Mouse (Mus musculus) forebrain, embryonic 10.5 days (tissue): ENCODE data around the gene Kcnj12. TPM values are rescaled to one million over a fixed set of nuclear protein-coding genes. Genes with fewer than 3 reads are reported as not detected.
A peak's percentile ranks its signal among the peaks of the same experiment; 100 is the strongest.

Experiments
- DNase-seq: peaks from one replicate; pipeline ENCODE4 v3.0.0-alpha.2; 2017; ENCODE audit warnings: low spot score; ENCODE audit errors: extremely low spot score
- H3K27ac ChIP-seq: fragments of 300-500 bp; sonication (generic); 2 replicates; pipeline ENCODE4 v1.5.1; 2016; ENCODE audit warnings: mild to moderate bottlenecking
- H3K27me3 ChIP-seq: fragments of 300-500 bp; sonication (generic); 2 replicates; pipeline ENCODE4 v1.6.1; 2016; ENCODE audit warnings: mild to moderate bottlenecking; ENCODE audit not compliant: poor library complexity, severe bottlenecking
- H3K36me3 ChIP-seq: fragments of 300-500 bp; sonication (generic); replicated peaks from 2 replicates; pipeline ENCODE4 v1.6.1; 2016; ENCODE audit warnings: mild to moderate bottlenecking, moderate library complexity
- H3K4me1 ChIP-seq: fragments of 300-500 bp; sonication (generic); 2 replicates; pipeline ENCODE4 v1.6.1; 2016
- H3K4me3 ChIP-seq: fragments of 300-500 bp; sonication (generic); 2 replicates; pipeline ENCODE4 v1.5.1; 2016; ENCODE audit warnings: mild to moderate bottlenecking, moderate library complexity
- H3K9me3 ChIP-seq: fragments of 300-500 bp; sonication (generic); 2 replicates; pipeline ENCODE4 v1.6.1; 2016; ENCODE audit warnings: mild to moderate bottlenecking, moderate library complexity
- WGBS: fragments of 180-500 bp; shearing (Covaris S2); methylation state at CpG from one replicate; pipeline ENCODE4 v1.1.7; 2016; 5-methylcytosine and 5-hydroxymethylcytosine counted together
- polyA plus RNA-seq: library from polyadenylated mRNA; unstranded; fragments of >200 nt; fragmentation: Nextera tagmentation; extraction: Ambion mirVana; gene quantifications from 2 replicates; pipeline ENCODE4 v1.2.1, GENCODE M21; 2016

The Kcnj12 gene
- polyA plus RNA-seq, 1 experiment from 2014 or later: 0.20 TPM

- DNase-seq: no peak
- WGBS: 49% methylated on average over 5 of the region's 5 CpGs
- Histone ChIP-seq H3K36me3 (no peaks in the 10 kb centered on the region), H3K4me3 (no peak overlapping the region), H3K27ac (no peak overlapping the region), H3K9me3 (no peaks in the 10 kb centered on the region), H3K4me1 (peaks cover 36% of the 10 kb centered on the region), H3K27me3 (0 out of 2 replicates have a peak, but pooled peaks cover 14% of the 10 kb centered on the region)
Measured at GRCm38 (mm10) chr11:61004781-61005180, 17.6 kb upstream of the Kcnj12 start.

- 0 out of 2 replicates have a peak, but pooled peaks cover 17% of the 10 kb centered on the region for H3K27me3 ChIP-seq
- peaks cover 30% of the 10 kb centered on the region for H3K4me1 ChIP-seq
- no peaks in the 10 kb centered on the region for H3K9me3 ChIP-seq
- no peaks in the 10 kb centered on the region for H3K36me3 ChIP-seq
- 47% methylated on average over 6 of the region's 6 CpGs for WGBS
- 0 out of 2 replicates have a peak overlapping the region, but pooled peaks have one; percentile 22 for H3K27ac ChIP-seq
- no peak for DNase-seq
- no peak overlapping the region for H3K4me3 ChIP-seq
Measured at GRCm38 (mm10) chr11:61005345-61005744, 17.0 kb upstream of the Kcnj12 start.

- Histone ChIP-seq H3K36me3 (no peaks in the 10 kb centered on the region), H3K9me3 (no peaks in the 10 kb centered on the region), H3K27me3 (peaks cover 52% of the 10 kb centered on the region), H3K4me1 (peaks cover 27% of the 10 kb centered on the region), H3K4me3 (no peak overlapping the region), H3K27ac (peak overlapping the region; percentile 70)
- peak; percentile 23 for DNase-seq
- WGBS: 22% methylated on average over 9 of the region's 9 CpGs
Measured at GRCm38 (mm10) chr11:61011736-61012294, 10.5 kb upstream of the Kcnj12 start.

- no peak for DNase-seq
- H3K4me3 ChIP-seq: no peak overlapping the region
- 7% methylated on average over 8 of the region's 8 CpGs for WGBS
- H3K27ac ChIP-seq: peak overlapping the region; percentile 51
- peaks cover 92% of the 10 kb centered on the region for H3K27me3 ChIP-seq
- H3K36me3 ChIP-seq: no peaks in the 10 kb centered on the region
- H3K9me3 ChIP-seq: no peaks in the 10 kb centered on the region
- H3K4me1 ChIP-seq: peaks cover 43% of the 10 kb centered on the region
Measured at GRCm38 (mm10) chr11:61016866-61017398, 5.4 kb upstream of the Kcnj12 start.

- DNase-seq: no peak
- Histone ChIP-seq H3K4me3 (no peak overlapping the region), H3K9me3 (no peaks in the 10 kb centered on the region), H3K4me1 (peaks cover 53% of the 10 kb centered on the region), H3K27ac (no peak overlapping the region), H3K27me3 (peaks cover 100% of the 10 kb centered on the region), H3K36me3 (no peaks in the 10 kb centered on the region)
- 64% methylated on average over 5 of the region's 5 CpGs for WGBS
Measured at GRCm38 (mm10) chr11:61021129-61021528, 1.2 kb upstream of the Kcnj12 start.

GRCm38 (mm10) chr11:61021676-61022549 is 451 bp upstream of the Kcnj12 start:
- peak overlapping the region; percentile 69 for H3K4me3 ChIP-seq
- DNase-seq: no peak
- no peak overlapping the region for H3K27ac ChIP-seq
- peaks cover 100% of the 10 kb centered on the region for H3K27me3 ChIP-seq
- no peaks in the 10 kb centered on the region for H3K9me3 ChIP-seq
- no peaks in the 10 kb centered on the region for H3K36me3 ChIP-seq
- H3K4me1 ChIP-seq: peaks cover 46% of the 10 kb centered on the region
- 1% methylated on average over 67 of the region's 68 CpGs for WGBS

GRCm38 (mm10) chr11:61023416-61024200 is 1.2 kb downstream of the Kcnj12 start:
- DNase-seq: no peak
- Histone ChIP-seq H3K27ac (no peak overlapping the region), H3K4me1 (peaks cover 45% of the 10 kb centered on the region), H3K36me3 (no peaks in the 10 kb centered on the region), H3K9me3 (no peaks in the 10 kb centered on the region), H3K27me3 (peaks cover 89% of the 10 kb centered on the region), H3K4me3 (peak overlapping the region; percentile 69)
- 48% methylated on average over 9 of the region's 9 CpGs for WGBS

GRCm38 (mm10) chr11:61024388-61024787 is 2.0 kb downstream of the Kcnj12 start:
- WGBS: 75% methylated on average over 6 of the region's 6 CpGs
- Histone ChIP-seq H3K4me3 (no peak overlapping the region), H3K4me1 (peaks cover 51% of the 10 kb centered on the region), H3K9me3 (no peaks in the 10 kb centered on the region), H3K27me3 (peaks cover 82% of the 10 kb centered on the region), H3K27ac (no peak overlapping the region), H3K36me3 (no peaks in the 10 kb centered on the region)
- no peak for DNase-seq

GRCm38 (mm10) chr11:61024996-61025395 is 2.6 kb downstream of the Kcnj12 start:
- Histone ChIP-seq H3K27me3 (peaks cover 75% of the 10 kb centered on the region), H3K27ac (no peak overlapping the region), H3K4me1 (peaks cover 51% of the 10 kb centered on the region), H3K9me3 (no peaks in the 10 kb centered on the region), H3K4me3 (no peak overlapping the region), H3K36me3 (no peaks in the 10 kb centered on the region)
- DNase-seq: no peak
- 70% methylated on average over 6 of the region's 6 CpGs for WGBS

GRCm38 (mm10) chr11:61025594-61025993 is 3.2 kb downstream of the Kcnj12 start:
- 83% methylated on average over 7 of the region's 7 CpGs for WGBS

GRCm38 (mm10) chr11:61026381-61026780 is 4.0 kb downstream of the Kcnj12 start:
- Histone ChIP-seq H3K9me3 (no peaks in the 10 kb centered on the region), H3K27me3 (peaks cover 62% of the 10 kb centered on the region), H3K27ac (no peak overlapping the region), H3K36me3 (no peaks in the 10 kb centered on the region), H3K4me3 (no peak overlapping the region), H3K4me1 (peaks cover 46% of the 10 kb centered on the region)
- no peak for DNase-seq
- WGBS: 83% methylated on average over 6 of the region's 6 CpGs

More at GRCm38 (mm10) chr11:61025594-61025993, 3.2 kb downstream of the Kcnj12 start:
- Histone ChIP-seq H3K4me3 (no peak overlapping the region), H3K36me3 (no peaks in the 10 kb centered on the region), H3K9me3 (no peaks in the 10 kb centered on the region), H3K27ac (no peak overlapping the region), H3K27me3 (peaks cover 69% of the 10 kb centered on the region), H3K4me1 (peaks cover 51% of the 10 kb centered on the region)
- no peak for DNase-seq

GRCm38 (mm10) chr11:61027160-61027559 is 4.8 kb downstream of the Kcnj12 start:
- peaks cover 54% of the 10 kb centered on the region for H3K27me3 ChIP-seq
- no peak overlapping the region for H3K4me3 ChIP-seq
- no peaks in the 10 kb centered on the region for H3K9me3 ChIP-seq
- WGBS: 94% methylated on average over 4 of the region's 4 CpGs
- no peak for DNase-seq
- H3K27ac ChIP-seq: no peak overlapping the region
- H3K4me1 ChIP-seq: peaks cover 38% of the 10 kb centered on the region
- H3K36me3 ChIP-seq: no peaks in the 10 kb centered on the region
